Mouse (Mus musculus): ENCODE results near the gene Fam151b. TPM values are rescaled to one million over a fixed set of nuclear protein-coding genes. Genes with fewer than 3 reads are reported as not detected.

Gene Fam151b
- polyA plus RNA-seq, 1 experiment from 2014 or later: not detected

DNA sequence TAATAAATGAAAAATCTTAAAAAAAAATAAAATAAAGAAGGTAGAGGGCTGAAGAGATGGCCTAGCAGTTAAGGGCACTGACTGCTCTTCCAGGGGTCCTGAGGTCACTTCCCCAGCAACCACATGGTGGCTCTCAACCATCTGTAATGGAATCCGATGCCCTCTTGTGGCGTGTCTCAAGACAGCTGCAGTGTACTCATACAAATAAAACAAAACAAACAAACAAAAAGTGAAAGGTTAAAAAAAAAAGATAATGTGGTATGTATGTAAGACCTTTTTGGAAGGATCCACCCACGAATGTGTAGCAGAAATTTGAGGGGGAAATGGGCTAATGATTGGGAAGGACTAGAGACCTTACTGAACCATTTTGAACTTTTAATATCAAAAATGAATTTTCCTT, 467 bp downstream of the Fam151b start:
- peak overlapping the region; percentile 56 for H3K4me3 ChIP-seq (ENCODE audit: low read length)
- no peaks in the 10 kb centered on the region for H3K9me3 ChIP-seq (ENCODE audit: control insufficient read depth, low read length)
- peak; percentile 69 for ATAC-seq
- H3K27me3 ChIP-seq (replicated peaks; ENCODE audit: control insufficient read depth, insufficient read depth, low read length): no peaks in the 10 kb centered on the region
- H3K4me2 ChIP-seq (ENCODE audit: low read depth, low read length): peak overlapping the region; percentile 59
- no peaks in the 10 kb centered on the region for H3K4me1 ChIP-seq (ENCODE audit: control insufficient read depth, insufficient read depth, low read length)
- WGBS: 7% methylated on average over 3 of the region's 3 CpGs
- H3K36me3 ChIP-seq (ENCODE audit: control insufficient read depth, insufficient read depth, low read length): no peaks in the 10 kb centered on the region
- no peak overlapping the region for H3K27ac ChIP-seq (ENCODE audit: low read length)
- H3K9ac ChIP-seq (ENCODE audit: low read depth, low read length): peak overlapping the region; percentile 51

DNA sequence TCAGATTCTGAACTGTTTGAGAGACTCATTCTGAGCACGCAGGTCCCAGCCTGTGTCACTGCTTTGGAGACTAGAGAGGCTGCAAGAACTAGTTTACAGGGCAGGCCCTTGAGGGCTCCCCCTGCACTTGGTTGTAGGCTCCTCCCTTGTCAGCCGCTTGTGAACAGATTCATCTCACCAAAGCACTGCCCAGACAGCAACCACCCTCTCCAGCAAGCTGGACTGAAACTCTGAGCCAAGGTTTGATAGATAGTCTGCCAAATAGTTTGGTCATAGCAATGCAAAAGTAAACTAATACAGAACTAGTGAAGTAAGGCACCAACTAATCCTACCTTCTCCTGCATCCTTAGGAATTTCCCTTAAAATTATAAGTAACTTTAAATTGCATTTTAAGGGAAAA, 13.7 kb downstream of the Fam151b start:
- 70% methylated on average over 2 of the region's 2 CpGs for WGBS
- no peak for ATAC-seq
- Histone ChIP-seq H3K4me3 (ENCODE audit: low read length) (no peak overlapping the region), H3K4me1 (ENCODE audit: control insufficient read depth, insufficient read depth, low read length) (no peaks in the 10 kb centered on the region), H3K27me3 (replicated peaks; ENCODE audit: control insufficient read depth, insufficient read depth, low read length) (no peaks in the 10 kb centered on the region), H3K36me3 (ENCODE audit: control insufficient read depth, insufficient read depth, low read length) (no peaks in the 10 kb centered on the region), H3K9ac (ENCODE audit: low read depth, low read length) (no peak overlapping the region), H3K4me2 (ENCODE audit: low read depth, low read length) (no peak overlapping the region), H3K27ac (ENCODE audit: low read length) (no peak overlapping the region), H3K9me3 (ENCODE audit: control insufficient read depth, low read length) (no peaks in the 10 kb centered on the region)

DNA sequence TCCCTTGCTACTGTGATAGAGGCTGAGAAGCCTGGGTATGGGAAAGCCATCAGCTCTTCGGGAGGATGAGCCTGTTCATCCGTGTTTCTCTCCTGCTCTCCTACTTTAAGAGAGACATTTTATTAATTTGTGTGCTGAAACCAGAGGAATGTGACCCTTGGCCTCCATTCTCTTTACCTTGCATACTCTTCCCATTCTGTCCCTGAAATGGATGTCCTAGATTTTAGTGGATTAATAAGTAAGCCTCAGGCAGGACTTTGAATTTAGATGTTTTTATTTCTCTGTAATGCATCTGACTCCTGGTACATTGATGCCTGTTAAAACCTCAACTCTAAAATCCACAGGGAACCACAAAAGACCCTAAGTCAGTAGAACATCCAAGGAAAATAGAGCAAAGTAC, 14.4 kb downstream of the Fam151b start:
- Histone ChIP-seq H3K4me2 (ENCODE audit: low read depth, low read length) (no peak overlapping the region), H3K36me3 (ENCODE audit: control insufficient read depth, insufficient read depth, low read length) (no peaks in the 10 kb centered on the region), H3K9me3 (ENCODE audit: control insufficient read depth, low read length) (no peaks in the 10 kb centered on the region), H3K27ac (ENCODE audit: low read length) (no peak overlapping the region), H3K4me1 (ENCODE audit: control insufficient read depth, insufficient read depth, low read length) (no peaks in the 10 kb centered on the region), H3K4me3 (ENCODE audit: low read length) (no peak overlapping the region), H3K9ac (ENCODE audit: low read depth, low read length) (no peak overlapping the region), H3K27me3 (replicated peaks; ENCODE audit: control insufficient read depth, insufficient read depth, low read length) (no peaks in the 10 kb centered on the region)
- no peak for ATAC-seq
- 54% methylated on average over 2 of the region's 2 CpGs for WGBS

- H3K4me1 ChIP-seq (ENCODE audit: control insufficient read depth, insufficient read depth, low read length): no peaks in the 10 kb centered on the region
- no peak overlapping the region for H3K4me2 ChIP-seq (ENCODE audit: low read depth, low read length)
- no peak overlapping the region for H3K27ac ChIP-seq (ENCODE audit: low read length)
- no peak overlapping the region for H3K9ac ChIP-seq (ENCODE audit: low read depth, low read length)
- H3K4me3 ChIP-seq (ENCODE audit: low read length): no peak overlapping the region
- no peaks in the 10 kb centered on the region for H3K27me3 ChIP-seq (replicated peaks; ENCODE audit: control insufficient read depth, insufficient read depth, low read length)
- H3K36me3 ChIP-seq (ENCODE audit: control insufficient read depth, insufficient read depth, low read length): no peaks in the 10 kb centered on the region
- ATAC-seq: no peak
- no peaks in the 10 kb centered on the region for H3K9me3 ChIP-seq (ENCODE audit: control insufficient read depth, low read length)
- 77% methylated on average over 9 of the region's 9 CpGs for WGBS
Observed at GRCm38 (mm10) chr13:92467891-92468290, 15.9 kb downstream of the Fam151b start.

GRCm38 (mm10) chr13:92464698-92465097, 19.1 kb downstream of the Fam151b start:
- ATAC-seq: peak; percentile 79
- 62% methylated on average over 3 of the region's 3 CpGs for WGBS
- Histone ChIP-seq H3K4me1 (ENCODE audit: control insufficient read depth, insufficient read depth, low read length) (no peaks in the 10 kb centered on the region), H3K36me3 (ENCODE audit: control insufficient read depth, insufficient read depth, low read length) (no peaks in the 10 kb centered on the region), H3K27ac (ENCODE audit: low read length) (no peak overlapping the region), H3K9ac (ENCODE audit: low read depth, low read length) (no peak overlapping the region), H3K4me2 (ENCODE audit: low read depth, low read length) (no peak overlapping the region), H3K4me3 (ENCODE audit: low read length) (no peak overlapping the region), H3K27me3 (replicated peaks; ENCODE audit: control insufficient read depth, insufficient read depth, low read length) (no peaks in the 10 kb centered on the region), H3K9me3 (ENCODE audit: control insufficient read depth, low read length) (no peaks in the 10 kb centered on the region)

- Histone ChIP-seq H3K4me1 (ENCODE audit: control insufficient read depth, insufficient read depth, low read length) (no peaks in the 10 kb centered on the region), H3K4me3 (ENCODE audit: low read length) (no peak overlapping the region), H3K9ac (ENCODE audit: low read depth, low read length) (no peak overlapping the region), H3K36me3 (ENCODE audit: control insufficient read depth, insufficient read depth, low read length) (no peaks in the 10 kb centered on the region), H3K27me3 (replicated peaks; ENCODE audit: control insufficient read depth, insufficient read depth, low read length) (no peaks in the 10 kb centered on the region), H3K4me2 (ENCODE audit: low read depth, low read length) (no peak overlapping the region), H3K27ac (ENCODE audit: low read length) (no peak overlapping the region), H3K9me3 (ENCODE audit: control insufficient read depth, low read length) (no peaks in the 10 kb centered on the region)
- 89% methylated on average over 7 of the region's 7 CpGs for WGBS
- no peak for ATAC-seq
Observed at GRCm38 (mm10) chr13:92446872-92447271, 36.9 kb downstream of the Fam151b start.

- Histone ChIP-seq H3K9ac (ENCODE audit: low read depth, low read length) (no peak overlapping the region), H3K4me3 (ENCODE audit: low read length) (no peak overlapping the region), H3K4me1 (ENCODE audit: control insufficient read depth, insufficient read depth, low read length) (no peaks in the 10 kb centered on the region), H3K27ac (ENCODE audit: low read length) (no peak overlapping the region), H3K36me3 (ENCODE audit: control insufficient read depth, insufficient read depth, low read length) (no peaks in the 10 kb centered on the region), H3K9me3 (ENCODE audit: control insufficient read depth, low read length) (no peaks in the 10 kb centered on the region), H3K27me3 (replicated peaks; ENCODE audit: control insufficient read depth, insufficient read depth, low read length) (no peaks in the 10 kb centered on the region), H3K4me2 (ENCODE audit: low read depth, low read length) (no peak overlapping the region)
- 75% methylated on average over 13 of the region's 13 CpGs for WGBS
- no peak for ATAC-seq
Observed at GRCm38 (mm10) chr13:92440286-92440685, 43.5 kb downstream of the Fam151b start.

DNA sequence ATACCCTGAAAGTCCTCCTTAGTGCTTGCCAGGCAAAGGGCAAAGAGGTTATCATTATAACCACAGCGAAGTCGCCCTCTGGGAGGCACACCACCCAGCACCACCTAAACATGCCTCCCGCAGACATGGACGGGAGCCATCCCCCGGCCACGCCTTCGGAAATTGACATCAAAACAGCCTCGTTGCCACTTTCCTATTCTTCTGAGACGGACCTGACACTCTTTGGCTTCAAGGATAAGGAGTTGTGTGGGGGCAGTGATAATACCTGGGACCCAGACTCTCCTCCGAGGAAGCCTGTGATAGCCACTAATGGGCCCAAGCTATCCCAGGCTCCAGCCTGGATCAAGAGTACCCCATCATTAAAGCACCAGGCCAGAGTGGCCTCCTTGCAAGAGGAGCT, 45.2 kb downstream of the Fam151b start:
- no peak overlapping the region for H3K9ac ChIP-seq (ENCODE audit: low read depth, low read length)
- no peak for ATAC-seq
- 89% methylated on average over 10 of the region's 10 CpGs for WGBS

DNA sequence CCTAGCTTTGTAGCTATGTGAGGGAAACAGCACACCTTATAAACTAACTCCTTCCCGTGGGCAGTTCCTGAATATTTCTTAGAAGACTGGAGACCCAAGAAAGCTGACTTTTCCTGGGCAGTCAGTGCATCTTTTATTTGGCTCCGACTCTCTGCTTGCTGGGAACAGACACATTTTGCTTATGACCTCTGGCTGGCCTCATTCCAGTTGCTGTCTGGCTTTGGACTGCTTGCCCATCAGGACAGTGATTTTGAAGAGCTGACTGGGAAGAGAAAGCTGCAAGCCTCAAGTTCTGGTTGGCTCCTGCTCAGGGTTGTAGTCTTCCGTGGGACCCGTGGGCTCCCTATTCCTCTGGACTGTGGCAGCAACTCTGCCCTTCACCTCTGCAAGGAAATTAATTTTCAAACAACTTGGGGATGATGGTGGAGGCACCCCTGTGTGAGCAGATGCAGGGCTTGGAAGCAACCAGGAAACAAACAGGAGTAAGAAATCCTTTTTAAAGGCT, 56.4 kb downstream of the Fam151b start:
- Histone ChIP-seq H3K36me3 (ENCODE audit: control insufficient read depth, insufficient read depth, low read length) (no peaks in the 10 kb centered on the region), H3K9me3 (ENCODE audit: control insufficient read depth, low read length) (no peaks in the 10 kb centered on the region), H3K4me3 (ENCODE audit: low read length) (no peak overlapping the region), H3K4me2 (ENCODE audit: low read depth, low read length) (no peak overlapping the region), H3K27ac (ENCODE audit: low read length) (no peak overlapping the region), H3K27me3 (replicated peaks; ENCODE audit: control insufficient read depth, insufficient read depth, low read length) (peaks cover 46% of the 10 kb centered on the region), H3K4me1 (ENCODE audit: control insufficient read depth, insufficient read depth, low read length) (peaks cover 18% of the 10 kb centered on the region), H3K9ac (ENCODE audit: low read depth, low read length) (no peak overlapping the region)
- no peak for ATAC-seq
- WGBS: 34% methylated on average over 4 of the region's 4 CpGs

More for the DNA sequence above, 45.2 kb downstream of the Fam151b start:
- Histone ChIP-seq H3K4me2 (ENCODE audit: low read depth, low read length) (no peak overlapping the region), H3K27ac (ENCODE audit: low read length) (no peak overlapping the region), H3K9me3 (ENCODE audit: control insufficient read depth, low read length) (no peaks in the 10 kb centered on the region), H3K4me3 (ENCODE audit: low read length) (no peak overlapping the region), H3K36me3 (ENCODE audit: control insufficient read depth, insufficient read depth, low read length) (no peaks in the 10 kb centered on the region), H3K4me1 (ENCODE audit: control insufficient read depth, insufficient read depth, low read length) (no peaks in the 10 kb centered on the region), H3K27me3 (replicated peaks; ENCODE audit: control insufficient read depth, insufficient read depth, low read length) (no peaks in the 10 kb centered on the region)

Data from intestine, embryonic 16.5 days (tissue).